Mouse (Mus musculus): ENCODE measurements around the gene Scn4a. TPM values are rescaled to one million over a fixed set of nuclear protein-coding genes. Genes with fewer than 3 reads are reported as not detected.

Gene Scn4a
- total RNA-seq, 2 experiments from 2014 or later = 0.84 TPM; not detected in 1

- ATAC-seq (replicated peaks; ENCODE audit: low FRiP score, poor library complexity, severe bottlenecking) = no peak
Observed at GRCm38 (mm10) chr11:106318406-106319366, 34.4 kb downstream of the Scn4a start.

- ATAC-seq (replicated peaks; ENCODE audit: low FRiP score, poor library complexity, severe bottlenecking) = no peak
Observed at GRCm38 (mm10) chr11:106317801-106318200, 35.3 kb downstream of the Scn4a start.

GRCm38 (mm10) chr11:106316416-106316815, 36.7 kb downstream of the Scn4a start:
- ATAC-seq (replicated peaks; ENCODE audit: low FRiP score, poor library complexity, severe bottlenecking) = no peak

- ATAC-seq (replicated peaks; ENCODE audit: low FRiP score, poor library complexity, severe bottlenecking) = no peak
Observed at GRCm38 (mm10) chr11:106314333-106314812, 38.7 kb downstream of the Scn4a start, which contains the start of gene Cd79b. Cd79b (minus strand) TSS chr11:106314762.

- ATAC-seq (replicated peaks; ENCODE audit: low FRiP score, poor library complexity, severe bottlenecking) = no peak
Observed at GRCm38 (mm10) chr11:106313533-106313932, 39.6 kb downstream of the Scn4a start.

- no peak for ATAC-seq (replicated peaks; ENCODE audit: low FRiP score, poor library complexity, severe bottlenecking)
Observed at GRCm38 (mm10) chr11:106310123-106310522, 43.0 kb downstream of the Scn4a start.

- ATAC-seq (replicated peaks; ENCODE audit: low FRiP score, poor library complexity, severe bottlenecking) = no peak
Observed at GRCm38 (mm10) chr11:106308162-106308561, 44.9 kb downstream of the Scn4a start.

GRCm38 (mm10) chr11:106307432-106307831, 45.7 kb downstream of the Scn4a start:
- no peak for ATAC-seq (replicated peaks; ENCODE audit: low FRiP score, poor library complexity, severe bottlenecking)

GRCm38 (mm10) chr11:106306758-106307157, 46.3 kb downstream of the Scn4a start:
- ATAC-seq (replicated peaks; ENCODE audit: low FRiP score, poor library complexity, severe bottlenecking) = no peak

GRCm38 (mm10) chr11:106306065-106306385, 47.1 kb downstream of the Scn4a start:
- no peak for ATAC-seq (replicated peaks; ENCODE audit: low FRiP score, poor library complexity, severe bottlenecking)

GRCm38 (mm10) chr11:106305348-106306064, 47.6 kb downstream of the Scn4a start:
- ATAC-seq (replicated peaks; ENCODE audit: low FRiP score, poor library complexity, severe bottlenecking) = no peak

- peak; percentile 78 for ATAC-seq (replicated peaks; ENCODE audit: low FRiP score, poor library complexity, severe bottlenecking)
Observed at GRCm38 (mm10) chr11:106302634-106303033, 50.5 kb downstream of the Scn4a start.

GRCm38 (mm10) chr11:106301765-106302164, 51.3 kb downstream of the Scn4a start, which contains the start of gene Gh:
Gh (minus strand) TSS chr11:106301865.
- no peak for ATAC-seq (replicated peaks; ENCODE audit: low FRiP score, poor library complexity, severe bottlenecking)

- no peak for ATAC-seq (replicated peaks; ENCODE audit: low FRiP score, poor library complexity, severe bottlenecking)
Observed at GRCm38 (mm10) chr11:106291861-106292260, 61.2 kb downstream of the Scn4a start.

GRCm38 (mm10) chr11:106290376-106290775, 62.7 kb downstream of the Scn4a start:
- no peak for ATAC-seq (replicated peaks; ENCODE audit: low FRiP score, poor library complexity, severe bottlenecking)

- 0 out of 2 replicates have a peak, but pooled peaks have one; percentile 54 for ATAC-seq (replicated peaks; ENCODE audit: low FRiP score, poor library complexity, severe bottlenecking)
Observed at GRCm38 (mm10) chr11:106289369-106289768, 63.7 kb downstream of the Scn4a start.

GRCm38 (mm10) chr11:106286987-106287386, 66.1 kb downstream of the Scn4a start:
- no peak for ATAC-seq (replicated peaks; ENCODE audit: low FRiP score, poor library complexity, severe bottlenecking)

GRCm38 (mm10) chr11:106286206-106286605, 66.9 kb downstream of the Scn4a start:
- no peak for ATAC-seq (replicated peaks; ENCODE audit: low FRiP score, poor library complexity, severe bottlenecking)

- ATAC-seq (replicated peaks; ENCODE audit: low FRiP score, poor library complexity, severe bottlenecking) = no peak
Observed at GRCm38 (mm10) chr11:106284126-106284525, 69.0 kb downstream of the Scn4a start.

GRCm38 (mm10) chr11:106283371-106283770, 69.7 kb downstream of the Scn4a start:
- ATAC-seq (replicated peaks; ENCODE audit: low FRiP score, poor library complexity, severe bottlenecking) = no peak

- ATAC-seq (replicated peaks; ENCODE audit: low FRiP score, poor library complexity, severe bottlenecking) = no peak
Observed at GRCm38 (mm10) chr11:106282452-106282851, 70.6 kb downstream of the Scn4a start.
